Mouse (Mus musculus): ENCODE results near the gene Cryba1. TPM values are rescaled to one million over a fixed set of nuclear protein-coding genes. Genes with fewer than 3 reads are reported as not detected.
A peak's percentile ranks its signal among the peaks of the same experiment; 100 is the strongest.

Gene Cryba1
- total RNA-seq, 2 experiments from 2014 or later, result not detected

DNA sequence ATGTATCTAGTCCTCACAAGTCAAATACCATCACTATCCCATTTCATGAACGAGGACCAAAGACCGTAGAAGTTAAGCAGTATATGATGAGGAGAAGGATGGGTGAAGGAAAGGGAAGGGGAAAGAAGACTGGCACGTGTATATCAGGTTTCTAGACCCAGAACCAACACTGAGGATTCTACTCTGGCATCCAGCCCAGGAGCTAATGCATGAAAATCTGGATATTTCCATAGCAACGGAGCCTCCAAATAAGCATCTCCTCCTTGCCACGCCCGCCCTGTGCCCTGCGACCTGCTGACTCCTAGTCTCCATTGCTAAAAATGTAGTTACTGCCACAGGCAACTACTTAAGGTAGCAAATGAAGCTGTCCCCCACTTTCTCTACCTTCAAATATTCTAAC is 317 bp downstream of the Cryba1 start:
- DNase-seq, result no peak
- intact Hi-C loops (cut with DNase I), result no loop called here

DNA sequence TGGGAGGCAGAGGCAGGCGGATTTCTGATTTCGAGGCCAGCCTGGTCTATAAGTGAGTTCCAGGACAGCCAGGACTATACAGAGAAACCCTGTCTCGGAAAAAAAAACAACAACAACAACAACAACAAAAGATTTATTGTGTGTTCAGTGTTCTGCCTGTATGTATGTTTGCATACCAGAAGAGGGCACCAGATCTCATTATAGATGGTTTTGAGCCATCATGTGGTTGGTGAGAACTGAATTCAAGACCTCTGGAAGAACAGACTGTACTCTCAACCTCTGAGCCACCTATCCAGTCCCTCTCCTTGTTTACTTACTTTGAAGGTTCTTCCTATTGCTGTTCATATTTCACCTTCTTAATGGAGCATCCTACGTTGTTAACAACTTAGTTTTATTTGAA is 3.7 kb downstream of the Cryba1 start:
- no peak for DNase-seq
- intact Hi-C loops (cut with DNase I), result no loop called here

DNA sequence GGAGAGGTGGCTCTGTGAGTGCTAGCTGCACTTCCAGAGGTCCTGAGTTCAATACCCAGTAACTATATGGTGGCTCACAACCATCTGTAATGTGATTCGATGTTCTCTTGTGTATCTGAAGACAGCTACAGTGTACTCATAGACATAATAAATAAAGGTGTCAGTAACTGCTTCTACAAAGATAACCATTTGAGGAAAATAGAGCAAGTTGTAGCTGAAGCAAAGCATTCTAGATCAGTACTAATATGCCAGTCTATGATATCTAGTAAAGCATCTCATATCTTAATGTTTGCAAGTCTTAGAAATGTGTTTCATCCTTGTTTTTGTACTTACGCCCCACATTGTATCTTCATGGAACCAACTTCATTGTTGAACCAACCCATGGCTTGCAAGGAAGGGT is 6.0 kb downstream of the Cryba1 start:
- intact Hi-C loops (cut with DNase I), result no loop called here
- DNase-seq, result no peak

DNA sequence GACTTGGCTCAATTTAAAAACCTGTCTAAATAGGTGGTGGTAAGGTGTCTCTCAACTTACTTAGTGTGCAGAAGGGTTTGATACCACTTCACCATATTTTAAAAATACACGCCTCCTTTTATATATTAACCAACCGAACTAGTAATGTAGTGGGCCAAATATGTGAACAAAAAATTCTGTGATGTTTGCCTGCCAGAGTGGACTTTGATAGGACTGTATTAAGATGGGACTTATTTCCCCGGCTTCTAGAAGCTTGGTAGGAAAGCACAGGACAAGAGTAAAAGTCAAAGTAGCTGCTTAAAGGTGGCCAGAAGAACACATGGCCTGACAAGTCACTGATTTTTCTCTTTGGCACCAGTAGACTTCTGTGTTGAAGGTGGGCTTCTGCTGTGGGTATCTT is 11.3 kb downstream of the Cryba1 start:
- intact Hi-C loops (cut with DNase I), result no loop called here
- DNase-seq, result no peak

DNA sequence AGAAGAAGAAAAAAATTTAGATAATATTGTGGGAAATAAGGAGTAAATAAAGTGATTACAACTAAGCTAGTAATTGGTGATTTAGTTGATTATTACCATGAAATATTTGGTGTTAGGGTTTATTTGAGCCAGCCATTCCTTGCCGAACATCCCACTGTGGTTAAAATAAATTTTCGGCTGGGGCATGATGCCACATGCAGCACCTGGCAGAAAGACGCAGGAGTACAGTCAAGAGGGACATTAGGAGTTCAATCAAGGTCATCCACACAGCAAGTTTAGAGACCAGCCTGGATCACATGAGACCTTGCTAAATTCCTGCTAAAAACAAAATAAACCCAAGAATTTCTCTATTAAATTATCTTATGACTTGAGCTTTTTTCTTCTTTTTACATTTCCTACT is 16.0 kb downstream of the Cryba1 start:
- intact Hi-C loops (cut with DNase I), result no loop called here
- DNase-seq, result peak; percentile 38 to 52

DNA sequence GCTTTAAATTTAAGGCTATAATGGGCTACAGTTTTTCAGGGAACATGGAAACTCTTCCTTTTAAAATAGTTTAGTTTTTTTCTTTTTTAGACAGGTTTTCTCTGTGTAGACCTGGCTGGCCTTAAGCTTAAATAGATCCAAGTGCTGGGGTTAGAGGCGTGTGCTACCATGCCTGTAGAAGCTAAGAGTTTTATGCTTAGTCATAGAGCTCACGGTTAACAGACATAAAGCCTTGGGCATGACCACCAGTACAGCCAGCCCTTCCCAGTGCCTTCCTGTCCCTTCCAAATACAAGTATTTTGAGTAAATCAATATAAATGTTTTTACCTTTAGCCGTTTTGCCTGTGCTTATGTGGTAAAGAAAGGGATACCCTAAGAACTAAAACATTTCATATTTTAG is 19.2 kb downstream of the Cryba1 start:
- no peak for DNase-seq
- intact Hi-C loops (cut with DNase I), result no loop called here

DNA sequence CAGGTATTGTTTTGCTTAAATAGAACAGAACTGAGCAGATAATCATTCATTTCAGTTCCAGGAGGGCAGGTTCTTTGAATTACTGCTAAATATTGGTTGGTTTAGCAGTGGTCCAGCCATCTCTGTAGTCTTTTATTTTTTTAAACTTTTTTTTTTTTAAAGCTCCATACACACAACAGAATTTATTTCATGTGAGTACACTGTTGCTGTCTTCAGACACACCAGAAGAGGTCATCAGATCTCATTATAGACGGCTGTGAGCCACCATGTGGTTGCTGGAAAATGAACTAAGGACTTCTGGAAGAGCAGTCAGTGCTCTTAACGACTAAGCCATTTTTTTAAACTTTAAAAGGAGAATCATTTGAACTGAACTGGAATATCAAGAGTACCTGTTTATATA is 27.9 kb downstream of the Cryba1 start:
- intact Hi-C loops (cut with DNase I), result no loop called here
- DNase-seq, result no peak

DNA sequence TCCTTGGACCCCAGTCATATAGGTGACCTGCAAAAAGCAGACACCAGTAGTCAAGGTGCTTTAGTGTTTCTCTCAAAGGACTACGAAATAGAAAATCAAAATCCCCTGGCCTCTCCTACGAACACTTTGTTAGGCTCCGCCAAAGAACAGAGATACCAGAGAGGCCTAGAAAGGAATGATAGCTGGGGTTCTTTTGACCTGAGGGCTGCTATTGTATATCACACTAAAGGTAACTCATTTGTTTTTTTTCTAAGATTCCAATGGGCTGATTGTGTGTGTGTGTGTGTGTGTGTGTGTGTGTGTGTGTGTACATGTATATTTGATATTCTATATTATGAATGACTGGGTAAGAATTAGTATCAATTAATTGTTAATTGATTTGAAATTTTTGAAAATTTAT is 32.1 kb downstream of the Cryba1 start:
- no peak for DNase-seq
- intact Hi-C loops (cut with DNase I), result no loop called here

DNA sequence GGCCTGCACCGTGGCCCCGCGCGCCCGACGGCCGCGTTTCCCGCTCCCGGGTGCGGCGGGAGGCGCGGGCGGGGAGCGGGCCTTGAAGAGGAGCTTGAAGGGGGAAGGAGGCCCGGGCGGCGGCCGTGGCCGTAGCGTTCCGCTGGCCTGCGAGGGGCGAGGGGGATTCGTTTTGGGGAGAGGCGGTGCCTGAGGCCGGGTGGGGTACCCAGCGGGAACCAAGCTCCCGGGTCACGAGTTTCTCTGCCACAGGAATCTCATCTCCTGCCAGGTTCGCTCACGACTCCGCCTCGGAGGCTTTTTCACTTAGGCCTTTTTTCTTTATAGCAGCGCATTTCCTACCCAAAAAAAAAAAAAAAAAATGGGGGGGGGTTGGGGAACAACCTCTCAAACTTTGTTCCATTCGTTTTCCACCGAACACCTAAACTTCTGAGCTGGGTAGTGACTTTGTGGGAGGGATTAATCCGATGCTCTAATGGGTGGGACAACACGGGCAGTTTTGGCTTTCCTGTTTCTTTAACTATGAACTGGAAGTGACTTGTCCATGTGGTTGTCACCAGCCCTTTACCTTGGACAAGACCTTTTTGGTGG is 37.4 kb downstream of the Cryba1 start:
- intact Hi-C loops (cut with DNase I), result no loop called here
- peak; percentile 57 to 64 for DNase-seq

DNA sequence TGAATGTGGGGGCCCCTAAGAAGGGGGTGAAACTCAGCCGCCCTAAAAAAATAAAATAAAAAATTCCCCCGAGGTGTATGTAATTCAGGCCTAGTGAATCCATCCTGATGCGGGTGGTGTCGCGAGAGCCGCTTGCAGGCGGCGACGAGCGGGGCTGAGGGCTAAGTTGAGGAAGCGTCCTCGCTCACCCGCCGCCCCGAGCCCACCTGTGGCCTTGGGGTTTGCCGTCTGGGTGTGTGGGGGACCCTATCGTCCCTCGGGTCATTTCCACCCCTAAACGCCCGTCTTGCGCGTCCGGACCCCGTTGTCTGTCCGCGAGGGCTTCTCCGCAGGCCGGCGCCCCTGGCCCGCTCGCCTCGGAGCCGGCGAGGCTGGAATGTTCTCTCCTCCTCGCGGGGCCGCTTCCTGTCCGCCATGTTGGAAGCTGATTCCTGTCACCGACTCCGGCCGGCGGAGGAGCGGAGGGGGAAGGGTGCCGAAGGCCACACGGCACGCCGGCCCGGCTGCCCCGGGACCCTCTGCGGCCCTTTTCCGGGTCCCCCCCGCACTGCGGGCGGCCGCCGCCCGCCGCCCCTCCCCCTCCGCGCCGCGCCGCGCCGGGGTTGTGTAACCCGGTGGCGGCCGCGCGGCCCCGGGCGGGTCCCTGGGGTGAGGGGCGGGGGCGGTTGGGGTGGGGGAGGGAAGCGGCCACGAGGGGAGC is 38.1 kb downstream of the Cryba1 start:
- DNase-seq, result peak; percentile 77 to 81
- intact Hi-C loops (cut with DNase I), result no loop called here

DNA sequence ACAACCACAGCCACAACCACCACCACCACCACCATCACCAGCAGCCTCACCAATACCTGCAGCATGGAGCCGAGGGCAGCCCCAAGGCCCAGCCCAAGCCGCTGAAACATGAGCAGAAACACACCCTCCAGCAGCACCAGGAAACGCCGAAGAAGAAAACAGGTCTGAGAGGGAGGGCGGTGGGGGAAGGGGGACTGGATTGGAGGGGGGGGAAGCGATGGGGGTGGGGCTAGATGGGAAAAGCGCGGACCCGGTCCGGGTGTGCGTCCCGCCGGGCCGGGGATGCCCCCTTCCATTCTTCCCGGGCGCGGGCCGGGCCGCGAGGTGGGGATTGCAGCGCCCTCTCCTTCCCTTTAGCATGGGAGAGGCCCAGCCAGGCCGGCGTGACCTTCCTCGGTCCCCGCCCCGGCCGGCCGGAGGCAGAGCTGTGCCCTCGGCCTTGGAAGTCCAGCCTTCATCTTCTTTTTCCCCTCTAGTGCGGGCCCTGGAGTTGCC is 38.7 kb downstream of the Cryba1 start:
- intact Hi-C loops (cut with DNase I), result no loop called here

DNA sequence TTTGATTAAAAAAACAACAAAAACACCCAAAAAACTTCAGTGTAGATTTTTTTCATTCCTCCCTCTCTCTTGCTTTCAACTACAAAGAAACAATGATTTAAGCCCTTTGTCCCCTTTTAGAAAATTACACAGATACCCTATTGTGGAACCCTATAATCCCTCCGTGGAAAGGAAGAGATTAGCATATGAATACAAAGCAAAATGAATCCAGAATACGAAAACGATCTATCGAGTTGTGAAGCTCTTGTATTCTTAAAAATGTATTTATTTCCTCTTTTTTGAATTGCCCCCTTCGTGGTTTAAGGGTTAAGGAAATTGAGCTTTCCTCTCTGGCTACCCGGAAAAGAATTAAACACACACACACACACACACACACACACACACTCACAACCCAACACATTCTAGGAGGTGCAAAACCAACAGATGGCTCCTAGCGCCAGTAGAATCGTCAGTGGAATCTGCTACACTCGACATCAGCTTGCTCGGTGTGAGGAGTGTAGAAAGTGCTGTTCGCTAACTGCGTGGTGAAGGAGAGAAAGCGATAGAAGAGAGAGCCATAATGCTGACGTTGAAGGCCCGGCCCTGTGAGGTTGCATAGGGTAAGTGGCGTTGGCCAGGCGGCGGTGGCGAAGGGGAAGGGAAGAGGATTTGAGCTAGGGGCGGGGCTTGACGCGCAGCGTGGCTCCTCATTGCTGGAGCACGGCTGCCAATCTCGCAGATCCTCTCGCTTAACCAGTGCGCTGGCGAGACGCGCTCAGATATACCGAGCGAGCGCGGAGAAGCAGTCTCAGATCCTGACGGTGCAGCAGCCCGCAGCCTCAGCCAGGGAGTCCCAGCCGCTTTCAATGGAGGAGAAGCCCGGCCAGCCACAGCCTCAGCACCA is 39.5 kb downstream of the Cryba1 start, which contains the start of gene Nufip2:
Gene Nufip2, plus strand, starts transcription at position 773 of the 883 bp plus-strand sequence.
- intact Hi-C loops (cut with DNase I), result no loop called here

More for the DNA sequence above, 38.7 kb downstream of the Cryba1 start:
- DNase-seq, result peak in 1 of 2 experiments; percentile 56

DNA sequence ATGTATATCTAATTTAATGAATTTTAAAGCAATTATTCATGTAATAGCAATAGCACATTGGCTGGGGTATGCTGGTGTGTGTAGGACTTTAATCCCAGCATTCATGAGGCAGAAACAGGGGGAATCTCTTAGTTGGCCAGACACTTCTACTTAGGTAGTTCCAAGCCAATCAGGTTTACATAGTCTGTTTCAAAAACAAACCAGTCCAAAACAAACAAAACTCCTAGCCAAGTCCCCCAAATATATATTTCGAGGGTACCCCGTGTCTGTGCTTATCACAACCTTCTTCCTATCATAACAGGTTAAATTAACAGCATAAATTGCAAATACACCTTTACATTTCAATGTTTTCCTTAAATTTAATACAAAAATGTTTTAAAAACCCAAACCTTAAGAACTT is 40.2 kb downstream of the Cryba1 start:
- intact Hi-C loops (cut with DNase I), result no loop called here
- no peak for DNase-seq

More for the DNA sequence above, 39.5 kb downstream of the Cryba1 start, which contains the start of gene Nufip2:
- peak; percentile 100 for DNase-seq

DNA sequence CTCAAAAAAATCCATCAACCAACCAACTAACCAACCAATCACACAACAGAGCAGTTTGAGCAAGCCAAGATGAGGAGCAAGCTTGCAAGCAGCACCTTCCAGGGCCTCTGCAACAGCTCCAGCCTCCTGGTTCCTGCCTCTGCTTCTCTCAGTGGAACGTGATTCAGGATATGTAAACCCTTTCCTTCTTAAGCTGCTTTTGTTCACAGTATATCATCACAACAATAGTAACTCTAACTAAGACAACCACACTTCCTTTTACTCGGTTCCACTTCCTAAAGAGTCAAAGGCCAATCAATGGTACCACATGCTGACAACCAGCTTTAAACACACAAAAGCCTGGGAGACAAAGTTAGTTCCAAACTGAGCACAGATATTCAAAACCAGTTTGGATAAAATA is 45.1 kb downstream of the Cryba1 start:
- intact Hi-C loops (cut with DNase I), result no loop called here
- no peak for DNase-seq

DNA sequence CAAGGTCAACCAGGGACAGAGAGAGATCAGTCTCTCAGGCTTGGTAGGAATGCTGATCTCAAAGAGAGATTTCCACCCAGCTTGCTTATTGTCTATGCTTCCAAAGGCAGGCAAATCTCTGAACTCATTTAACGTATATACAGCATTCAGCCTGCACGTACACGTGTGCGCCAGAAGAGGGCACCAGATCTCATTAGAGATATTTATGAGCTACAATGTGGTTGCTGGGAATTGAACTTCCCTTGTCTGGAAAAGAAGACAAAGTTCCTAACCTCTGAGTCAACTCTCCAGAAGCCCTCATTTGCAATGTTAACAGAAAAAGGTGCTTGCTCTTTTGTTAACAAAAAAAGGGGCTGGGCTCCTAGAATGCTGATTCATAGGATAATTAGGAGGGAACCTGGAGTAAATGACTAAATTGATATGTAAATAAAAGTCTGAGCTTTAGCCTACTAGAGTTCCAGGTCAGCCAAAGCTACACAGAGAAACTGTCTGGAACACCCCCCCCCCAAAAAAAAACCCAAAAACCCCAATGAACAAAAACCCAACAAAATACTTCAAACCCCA is 51.6 kb downstream of the Cryba1 start:
- intact Hi-C loops (cut with DNase I), result no loop called here
- no peak for DNase-seq

DNA sequence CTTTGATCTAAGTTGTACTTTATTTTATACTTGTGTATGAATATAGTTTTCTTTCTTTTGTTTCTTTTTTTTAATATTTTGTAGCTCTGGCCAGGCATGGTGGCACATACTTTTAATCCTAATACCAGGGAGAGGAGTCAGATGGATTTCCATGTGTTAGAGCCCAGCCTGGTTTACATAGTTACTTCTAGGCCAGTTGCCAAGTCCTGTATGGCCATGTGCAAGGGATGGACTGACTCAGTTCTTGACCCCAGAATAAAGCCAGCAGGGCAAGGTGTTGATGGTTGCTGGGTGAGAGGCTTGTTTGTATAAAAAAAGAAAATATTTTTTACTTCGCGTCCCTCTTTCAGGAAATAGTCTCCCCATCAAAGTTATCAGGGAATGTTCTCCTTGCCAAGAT is 52.3 kb downstream of the Cryba1 start:
- intact Hi-C loops (cut with DNase I), result no loop called here

More for the DNA sequence above, 52.3 kb downstream of the Cryba1 start:
- no peak for DNase-seq

Other genes with a start within 250 kb of the Cryba1 start
- gene Ankrd13b, start 235.6 kb downstream of the Cryba1 start, total RNA-seq (2021), result 10 to 100 TPM; 12.8 to 15.0 TPM
- gene Git1, start 231.7 kb downstream of the Cryba1 start, total RNA-seq (2021), result 10 to 100 TPM; 64.5 to 65.1 TPM
- 1 to 10 TPM; 1.7 to 4.5 TPM for gene Abhd15, start 210.2 kb downstream of the Cryba1 start, total RNA-seq (2021)
- 10 to 100 TPM; 11.8 to 12.9 TPM for gene Trp53i13, start 209.3 kb downstream of the Cryba1 start, total RNA-seq (2021)
- not detected for gene Gm10392, start 206.1 kb downstream of the Cryba1 start, total RNA-seq (2021)
- 10 to 100 TPM; 64.3 to 67.1 TPM for gene Taok1, start 117.5 kb downstream of the Cryba1 start, total RNA-seq (2021)
- gene Nufip2, start 39.1 kb downstream of the Cryba1 start, total RNA-seq (2021), result 10 to 100 TPM; 60.1 to 63.1 TPM
- gene Myo18a, start 38.0 kb upstream of the Cryba1 start, total RNA-seq (2021), result 100 to 1,000 TPM; 228 to 275 TPM
- gene Gm10277, start 62.5 kb upstream of the Cryba1 start, total RNA-seq (2021), result not detected
- gene Pipox, start 168.8 kb upstream of the Cryba1 start, total RNA-seq (2021), result 1 to 10 TPM; 1.2 to 1.4 TPM
- under 1 TPM; 0.22 to 0.64 TPM for gene Sez6, start 205.5 kb upstream of the Cryba1 start, total RNA-seq (2021)